Mouse (Mus musculus): ENCODE measurements around the gene Pold3. TPM values are rescaled to one million over a fixed set of nuclear protein-coding genes. Genes with fewer than 3 reads are reported as not detected.

The Pold3 gene
- 70.8 and 71.9 TPM in 2 replicates for polyA plus RNA-seq (2014; fragmentation: Nextera tagmentation; extraction: Ambion mirVana)

GRCm38 (mm10) chr7:100121376-100121789 is at the start of gene Pold3:
TSS of gene Pold3 (minus strand) at chr7:100121565.
- no peaks in the 10 kb centered on the region for H3K27me3 ChIP-seq (ENCODE audit: insufficient read depth, low read length)
- no peak; the same call in none of the 2 replicates for TF ChIP-seq CTCF (IDR thresholded peaks at IDR 0.05; ENCODE audit: low read depth)
- peak; percentile 95 for ATAC-seq (ENCODE audit: insufficient read depth)
- peak within 1 kb of the TSS; percentile 91 for H3K9ac ChIP-seq
- peak within 1 kb of the TSS; percentile 89 for H3K4me3 ChIP-seq (ENCODE audit: low read depth, low read length)
- H3K27ac ChIP-seq (ENCODE audit: low read depth) = peak within 1 kb of the TSS; percentile 92
- H3K9me3 ChIP-seq (ENCODE audit: low read depth, low read length) = no peaks in the 10 kb centered on the region
- DNase-seq = peak; percentile 99
- WGBS = under 1% methylated on average over 33 of the region's 33 CpGs
- H3K36me3 ChIP-seq (ENCODE audit: insufficient read depth) = peaks cover 25% of the 10 kb centered on the region
- H3K4me1 ChIP-seq (ENCODE audit: insufficient read depth) = no peaks in the 10 kb centered on the region
- peak within 1 kb of the TSS; percentile 78 for H3K4me2 ChIP-seq

GRCm38 (mm10) chr7:100170756-100171155 is 49.4 kb upstream of the Pold3 start:
- H3K27me3 ChIP-seq (ENCODE audit: insufficient read depth, low read length) = no peaks in the 10 kb centered on the region
- no peaks in the 10 kb centered on the region for H3K9me3 ChIP-seq (ENCODE audit: low read depth, low read length)
- H3K27ac ChIP-seq (ENCODE audit: low read depth) = no peak overlapping the region
- ATAC-seq (ENCODE audit: insufficient read depth) (no peak), DNase-seq (no peak)
- H3K4me1 ChIP-seq (ENCODE audit: insufficient read depth) = no peaks in the 10 kb centered on the region
- whole genome bisulfite sequencing = 54% methylated on average over 4 of the region's 4 CpGs
- no peaks in the 10 kb centered on the region for H3K36me3 ChIP-seq (ENCODE audit: insufficient read depth)
- TF ChIP-seq CTCF (IDR thresholded peaks at IDR 0.05; ENCODE audit: low read depth) = no peak
- H3K9ac ChIP-seq = no peak overlapping the region
- no peak overlapping the region for H3K4me2 ChIP-seq
- H3K4me3 ChIP-seq (ENCODE audit: low read depth, low read length) = no peak overlapping the region

- DNase-seq (peak; percentile 27), ATAC-seq (ENCODE audit: insufficient read depth) (no peak)
- no peak overlapping the region for H3K27ac ChIP-seq (ENCODE audit: low read depth)
- H3K4me3 ChIP-seq (ENCODE audit: low read depth, low read length) = no peak overlapping the region
- no peak overlapping the region for H3K9ac ChIP-seq
- no peak overlapping the region for H3K4me2 ChIP-seq
- no peaks in the 10 kb centered on the region for H3K9me3 ChIP-seq (ENCODE audit: low read depth, low read length)
- H3K27me3 ChIP-seq (ENCODE audit: insufficient read depth, low read length) = no peaks in the 10 kb centered on the region
- 66% methylated on average over 11 of the region's 11 CpGs for WGBS
- H3K4me1 ChIP-seq (ENCODE audit: insufficient read depth) = no peaks in the 10 kb centered on the region
- no peaks in the 10 kb centered on the region for H3K36me3 ChIP-seq (ENCODE audit: insufficient read depth)
- TF ChIP-seq CTCF (IDR thresholded peaks at IDR 0.05; ENCODE audit: low read depth) = no peak
Observed at GRCm38 (mm10) chr7:100168654-100169053, 47.3 kb upstream of the Pold3 start.

- ATAC-seq (ENCODE audit: insufficient read depth) (no peak), DNase-seq (peak; percentile 22)
- Histone ChIP-seq H3K27me3 (ENCODE audit: insufficient read depth, low read length) (no peaks in the 10 kb centered on the region), H3K4me3 (ENCODE audit: low read depth, low read length) (no peak overlapping the region), H3K9ac (no peak overlapping the region), H3K36me3 (ENCODE audit: insufficient read depth) (no peaks in the 10 kb centered on the region), H3K4me1 (ENCODE audit: insufficient read depth) (0 out of 2 replicates have a peak, but pooled peaks cover 6% of the 10 kb centered on the region), H3K27ac (ENCODE audit: low read depth) (no peak overlapping the region), H3K4me2 (no peak overlapping the region), H3K9me3 (ENCODE audit: low read depth, low read length) (no peaks in the 10 kb centered on the region)
- no peak for TF ChIP-seq CTCF (IDR thresholded peaks at IDR 0.05; ENCODE audit: low read depth)
- WGBS = 80% methylated on average over 4 of the region's 4 CpGs
Observed at GRCm38 (mm10) chr7:100163506-100163905, 42.1 kb upstream of the Pold3 start.

- Histone ChIP-seq H3K27me3 (ENCODE audit: insufficient read depth, low read length) (no peaks in the 10 kb centered on the region), H3K4me1 (ENCODE audit: insufficient read depth) (0 out of 2 replicates have a peak, but pooled peaks cover 6% of the 10 kb centered on the region), H3K9ac (peak overlapping the region; percentile 87), H3K36me3 (ENCODE audit: insufficient read depth) (no peaks in the 10 kb centered on the region), H3K27ac (ENCODE audit: low read depth) (peak overlapping the region; percentile 98; the same call in 1 of the 2 replicates), H3K9me3 (ENCODE audit: low read depth, low read length) (no peaks in the 10 kb centered on the region), H3K4me2 (peak overlapping the region; percentile 87), H3K4me3 (ENCODE audit: low read depth, low read length) (peak overlapping the region; percentile 82)
- 51% methylated on average over 7 of the region's 7 CpGs for WGBS
- peak; percentile 7; the same call in 1 of the 2 replicates for ATAC-seq (ENCODE audit: insufficient read depth)
- DNase-seq = peak; percentile 22
- TF ChIP-seq CTCF (IDR thresholded peaks at IDR 0.05; ENCODE audit: low read depth) = no peak
Observed at GRCm38 (mm10) chr7:100160006-100160405, 38.6 kb upstream of the Pold3 start.

GRCm38 (mm10) chr7:100159105-100159841 is 37.9 kb upstream of the Pold3 start, which contains the start of gene Lipt2:
TSS of gene Lipt2 (plus strand) at chr7:100159277.
- Histone ChIP-seq H3K4me2 (peak within 1 kb of the TSS; percentile 87), H3K4me1 (ENCODE audit: insufficient read depth) (0 out of 2 replicates have a peak, but pooled peaks cover 6% of the 10 kb centered on the region), H3K4me3 (ENCODE audit: low read depth, low read length) (peak within 1 kb of the TSS; percentile 82), H3K36me3 (ENCODE audit: insufficient read depth) (no peaks in the 10 kb centered on the region), H3K9ac (peak within 1 kb of the TSS; percentile 87), H3K9me3 (ENCODE audit: low read depth, low read length) (no peaks in the 10 kb centered on the region), H3K27ac (ENCODE audit: low read depth) (peak within 1 kb of the TSS; percentile 98), H3K27me3 (ENCODE audit: insufficient read depth, low read length) (no peaks in the 10 kb centered on the region)
- under 1% methylated on average over 78 of the region's 78 CpGs for WGBS
- TF ChIP-seq CTCF (IDR thresholded peaks at IDR 0.05; ENCODE audit: low read depth) = peak; percentile 21; the same call in 1 of the 2 replicates
- DNase-seq (peak; percentile 96), ATAC-seq (ENCODE audit: insufficient read depth) (peak; percentile 98)

GRCm38 (mm10) chr7:100157669-100158068 is 36.3 kb upstream of the Pold3 start:
- ATAC-seq (ENCODE audit: insufficient read depth) = no peak

More at GRCm38 (mm10) chr7:100157669-100158068, 36.3 kb upstream of the Pold3 start:
- H3K4me3 ChIP-seq (ENCODE audit: low read depth, low read length) = no peak overlapping the region
- DNase-seq = no peak
- no peak overlapping the region for H3K9ac ChIP-seq
- no peaks in the 10 kb centered on the region for H3K9me3 ChIP-seq (ENCODE audit: low read depth, low read length)
- H3K36me3 ChIP-seq (ENCODE audit: insufficient read depth) = no peaks in the 10 kb centered on the region
- no peak overlapping the region for H3K27ac ChIP-seq (ENCODE audit: low read depth)
- no peak overlapping the region for H3K4me2 ChIP-seq
- no peaks in the 10 kb centered on the region for H3K27me3 ChIP-seq (ENCODE audit: insufficient read depth, low read length)
- no peak for TF ChIP-seq CTCF (IDR thresholded peaks at IDR 0.05; ENCODE audit: low read depth)
- 73% methylated on average over 4 of the region's 4 CpGs for WGBS
- 0 out of 2 replicates have a peak, but pooled peaks cover 6% of the 10 kb centered on the region for H3K4me1 ChIP-seq (ENCODE audit: insufficient read depth)

Measured in lung, embryonic 14.5 days (tissue).